Mouse (Mus musculus): Measurements from ENCODE around the gene Aldh1a3.

The Aldh1a3 gene

GRCm38 (mm10) chr7:66416829-66417228, 10.5 kb downstream of the Aldh1a3 start:
- DNase-seq (ENCODE audit: low spot score) = no peak

- no peak for DNase-seq (ENCODE audit: low spot score)
These were observed 14.2 kb downstream of the Aldh1a3 start for GRCm38 (mm10) chr7:66413093-66413492.

GRCm38 (mm10) chr7:66409433-66409832, 17.9 kb downstream of the Aldh1a3 start:
- DNase-seq (ENCODE audit: low spot score) = no peak

GRCm38 (mm10) chr7:66406971-66407370, 20.3 kb downstream of the Aldh1a3 start:
- no peak for DNase-seq (ENCODE audit: low spot score)

GRCm38 (mm10) chr7:66405951-66406721, 21.2 kb downstream of the Aldh1a3 start:
- no peak for DNase-seq (ENCODE audit: low spot score)

GRCm38 (mm10) chr7:66405541-66405940, 21.8 kb downstream of the Aldh1a3 start:
- DNase-seq (ENCODE audit: low spot score) = no peak

- DNase-seq (ENCODE audit: low spot score) = no peak
These were observed 22.5 kb downstream of the Aldh1a3 start for GRCm38 (mm10) chr7:66404802-66405201.

GRCm38 (mm10) chr7:66404141-66404540, 23.2 kb downstream of the Aldh1a3 start:
- DNase-seq (ENCODE audit: low spot score) = no peak

- DNase-seq (ENCODE audit: low spot score) = no peak
These were observed 24.4 kb downstream of the Aldh1a3 start for GRCm38 (mm10) chr7:66402876-66403275.

GRCm38 (mm10) chr7:66401605-66402004, 25.7 kb downstream of the Aldh1a3 start:
- no peak for DNase-seq (ENCODE audit: low spot score)

- no peak for DNase-seq (ENCODE audit: low spot score)
These were observed 30.0 kb downstream of the Aldh1a3 start for GRCm38 (mm10) chr7:66397288-66397687.

GRCm38 (mm10) chr7:66388621-66389532, 38.4 kb downstream of the Aldh1a3 start:
- peak; percentile 5 for DNase-seq (ENCODE audit: low spot score)

- DNase-seq (ENCODE audit: low spot score) = no peak
These were observed 39.4 kb downstream of the Aldh1a3 start, which contains the start of gene Lrrk1 for GRCm38 (mm10) chr7:66387813-66388521. Lrrk1 (minus strand) TSS chr7:66388350.

GRCm38 (mm10) chr7:66387419-66387812, 39.9 kb downstream of the Aldh1a3 start:
- DNase-seq (ENCODE audit: low spot score) = no peak

- no peak for DNase-seq (ENCODE audit: low spot score)
These were observed 40.9 kb downstream of the Aldh1a3 start for GRCm38 (mm10) chr7:66386411-66386810.

- DNase-seq (ENCODE audit: low spot score) = no peak
These were observed 41.5 kb downstream of the Aldh1a3 start for GRCm38 (mm10) chr7:66385826-66386225.

- no peak for DNase-seq (ENCODE audit: low spot score)
These were observed 42.4 kb downstream of the Aldh1a3 start for GRCm38 (mm10) chr7:66384891-66385290.

GRCm38 (mm10) chr7:66384213-66384612, 43.1 kb downstream of the Aldh1a3 start:
- no peak for DNase-seq (ENCODE audit: low spot score)

GRCm38 (mm10) chr7:66376560-66376959, 50.8 kb downstream of the Aldh1a3 start:
- DNase-seq (ENCODE audit: low spot score) = no peak

GRCm38 (mm10) chr7:66375736-66376135, 51.6 kb downstream of the Aldh1a3 start:
- no peak for DNase-seq (ENCODE audit: low spot score)

- DNase-seq (ENCODE audit: low spot score) = no peak
These were observed 53.9 kb downstream of the Aldh1a3 start for GRCm38 (mm10) chr7:66373391-66373790.

GRCm38 (mm10) chr7:66370970-66371369, 56.3 kb downstream of the Aldh1a3 start:
- DNase-seq (ENCODE audit: low spot score) = no peak

Data from T-cell, adult 2 months (primary cell).